Mouse (Mus musculus) limb, embryonic 13.5 days (tissue): ENCODE measurements around the gene Slc6a19. TPM values are rescaled to one million over a fixed set of nuclear protein-coding genes. Genes with fewer than 3 reads are reported as not detected.
"Not testable (repeated sequence)": the region's sequence is repeated elsewhere in the genome, so short reads cannot be mapped to it uniquely, and the experiment has no call there.

Experiments
- ATAC-seq: fragments of 200-750 bp; cut with Nextera tagmentation; 2 replicates; pipeline ENCODE4 v1.8.0; 2017; ENCODE audit warnings: low read depth, moderate number of reproducible peaks, moderate TSS enrichment; ENCODE audit not compliant: low FRiP score
- H3K27ac ChIP-seq: fragments of 300-500 bp; sonication (generic); 2 replicates; pipeline ENCODE4 v1.5.1; 2015; ENCODE audit warnings: inconsistent platforms, mild to moderate bottlenecking, moderate library complexity
- H3K27me3 ChIP-seq: fragments of 300-500 bp; sonication (generic); 2 replicates; pipeline ENCODE4 v1.6.1; 2015; ENCODE audit warnings: mild to moderate bottlenecking, inconsistent platforms
- H3K36me3 ChIP-seq: fragments of 300-500 bp; sonication (generic); 2 replicates; pipeline ENCODE4 v1.6.1; 2015; ENCODE audit warnings: inconsistent platforms, mild to moderate bottlenecking, moderate library complexity
- H3K4me1 ChIP-seq: fragments of 300-500 bp; sonication (generic); 2 replicates; pipeline ENCODE4 v1.6.1; 2015; ENCODE audit warnings: inconsistent platforms
- H3K4me2 ChIP-seq: fragments of 300-500 bp; sonication (generic); replicated peaks from 2 replicates; pipeline ENCODE4 v1.6.1; 2015; ENCODE audit warnings: inconsistent platforms, mild to moderate bottlenecking, moderate library complexity
- H3K4me3 ChIP-seq: fragments of 300-500 bp; sonication (generic); 2 replicates; pipeline ENCODE4 v1.5.1; 2015; ENCODE audit warnings: moderate library complexity, mild to moderate bottlenecking, inconsistent platforms
- H3K9ac ChIP-seq: fragments of 300-500 bp; sonication (generic); 2 replicates; pipeline ENCODE4 v1.6.1; 2015; ENCODE audit warnings: mild to moderate bottlenecking, inconsistent platforms
- H3K9me3 ChIP-seq: fragments of 300-500 bp; sonication (generic); 2 replicates; pipeline ENCODE4 v1.6.1; 2016; ENCODE audit warnings: inconsistent platforms
- WGBS: fragments of 180-500 bp; shearing (Covaris S2); methylation state at CpG from one replicate; pipeline ENCODE4 v1.1.7; 2015; 5-methylcytosine and 5-hydroxymethylcytosine counted together
- polyA plus RNA-seq: library from polyadenylated mRNA; unstranded; fragments of >200 nt; fragmentation: Nextera tagmentation; extraction: Ambion mirVana; gene quantifications from 2 replicates; pipeline ENCODE4 v1.2.1, GENCODE M21; 2015

The Slc6a19 gene
- 0.04 and 0.05 TPM in 2 replicates for polyA plus RNA-seq

DNA sequence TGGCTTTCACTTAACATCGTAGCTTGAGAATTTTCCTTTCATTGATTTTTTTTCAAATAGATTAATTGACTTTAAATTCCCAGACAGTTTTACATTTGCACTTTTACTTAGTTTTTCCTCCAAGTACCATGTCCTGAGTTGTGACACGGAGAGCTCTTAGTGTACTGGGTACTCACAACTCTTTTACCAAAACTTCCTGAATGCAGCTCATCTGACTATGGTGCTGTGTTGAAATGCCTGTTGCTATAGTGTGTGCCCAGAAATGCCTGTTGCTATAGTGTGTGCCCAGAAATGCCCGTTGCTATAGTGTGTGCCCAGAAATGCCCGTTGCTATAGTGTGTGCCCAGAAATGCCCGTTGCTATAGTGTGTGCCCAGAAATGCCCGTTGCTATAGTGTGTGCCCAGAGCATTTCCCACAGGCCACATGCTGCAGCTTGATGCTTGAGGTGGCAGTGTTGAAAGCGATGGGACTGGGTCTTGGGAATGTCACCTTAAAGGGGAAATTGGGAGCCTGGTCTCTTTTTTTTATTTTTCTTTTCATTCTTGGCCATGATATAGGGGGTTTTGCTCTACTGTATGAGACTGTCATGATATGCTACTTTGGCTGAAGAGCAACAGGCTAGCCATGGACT is at the start of gene Slc6a19:
Gene Slc6a19 (minus strand): TSS at position 172 of the 632 bp plus-strand sequence.
- Histone ChIP-seq H3K4me2 (no peak within 1 kb of the TSS), H3K4me1 (no peaks in the 10 kb centered on the region), H3K4me3 (no peak within 1 kb of the TSS), H3K36me3 (no peaks in the 10 kb centered on the region), H3K27ac (no peak within 1 kb of the TSS), H3K9ac (no peak within 1 kb of the TSS), H3K27me3 (no peaks in the 10 kb centered on the region), H3K9me3 (no peaks in the 10 kb centered on the region)
- 87% methylated on average over 7 of the region's 7 CpGs for WGBS
- no peak for ATAC-seq

DNA sequence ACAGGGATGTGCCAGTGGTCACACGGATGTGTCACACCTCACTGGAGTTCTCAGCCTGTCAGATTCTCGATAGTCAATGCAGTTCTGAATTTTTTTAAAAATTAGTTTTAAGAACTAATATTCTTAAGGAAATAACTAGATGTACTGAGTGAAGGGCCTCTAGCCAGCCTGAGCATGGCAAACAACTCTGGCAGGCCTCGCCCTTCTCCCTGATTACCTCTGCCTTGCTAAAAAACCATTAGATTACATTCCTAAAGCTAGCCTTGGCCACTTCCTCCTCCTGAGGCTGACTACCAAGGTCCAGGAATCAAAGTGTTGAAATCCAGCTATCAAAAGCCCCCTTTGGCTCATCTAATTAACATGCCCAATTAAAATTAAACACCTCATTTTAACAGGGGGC is 46.6 kb upstream of the Slc6a19 start:
- no peaks in the 10 kb centered on the region for H3K27me3 ChIP-seq
- 87% methylated on average over 3 of the region's 3 CpGs for WGBS
- H3K4me3 ChIP-seq: no peak overlapping the region
- H3K9me3 ChIP-seq: no peaks in the 10 kb centered on the region
- ATAC-seq: no peak
- peaks cover 20% of the 10 kb centered on the region for H3K4me1 ChIP-seq
- no peak overlapping the region for H3K9ac ChIP-seq
- H3K27ac ChIP-seq: no peak overlapping the region
- no peak overlapping the region for H3K4me2 ChIP-seq
- H3K36me3 ChIP-seq: no peaks in the 10 kb centered on the region

DNA sequence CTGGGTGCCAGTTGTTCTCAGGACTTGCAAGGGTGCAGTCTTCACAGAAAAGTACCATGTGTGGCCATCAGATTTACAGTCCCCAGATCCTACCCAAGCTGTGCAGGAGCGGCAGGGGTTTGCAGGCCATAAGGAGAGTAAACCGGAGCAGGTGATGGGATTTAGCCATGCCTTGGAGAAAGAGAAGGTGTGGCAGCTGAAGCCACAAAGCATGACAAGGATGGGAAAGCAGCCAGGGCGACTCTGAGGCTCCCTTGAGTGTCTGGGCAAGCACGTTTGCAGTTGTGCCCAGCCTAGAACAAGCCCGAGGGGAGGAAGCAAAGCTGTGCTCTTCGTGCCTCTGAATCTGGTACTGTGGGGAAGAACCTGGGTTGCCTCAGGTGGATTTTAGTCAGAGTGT is 45.8 kb upstream of the Slc6a19 start:
- Histone ChIP-seq H3K4me1 (peaks cover 20% of the 10 kb centered on the region), H3K9me3 (no peaks in the 10 kb centered on the region), H3K36me3 (no peaks in the 10 kb centered on the region), H3K4me2 (no peak overlapping the region), H3K27me3 (no peaks in the 10 kb centered on the region), H3K9ac (no peak overlapping the region), H3K4me3 (no peak overlapping the region), H3K27ac (no peak overlapping the region)
- WGBS: 62% methylated on average over 6 of the region's 6 CpGs
- ATAC-seq: no peak

DNA sequence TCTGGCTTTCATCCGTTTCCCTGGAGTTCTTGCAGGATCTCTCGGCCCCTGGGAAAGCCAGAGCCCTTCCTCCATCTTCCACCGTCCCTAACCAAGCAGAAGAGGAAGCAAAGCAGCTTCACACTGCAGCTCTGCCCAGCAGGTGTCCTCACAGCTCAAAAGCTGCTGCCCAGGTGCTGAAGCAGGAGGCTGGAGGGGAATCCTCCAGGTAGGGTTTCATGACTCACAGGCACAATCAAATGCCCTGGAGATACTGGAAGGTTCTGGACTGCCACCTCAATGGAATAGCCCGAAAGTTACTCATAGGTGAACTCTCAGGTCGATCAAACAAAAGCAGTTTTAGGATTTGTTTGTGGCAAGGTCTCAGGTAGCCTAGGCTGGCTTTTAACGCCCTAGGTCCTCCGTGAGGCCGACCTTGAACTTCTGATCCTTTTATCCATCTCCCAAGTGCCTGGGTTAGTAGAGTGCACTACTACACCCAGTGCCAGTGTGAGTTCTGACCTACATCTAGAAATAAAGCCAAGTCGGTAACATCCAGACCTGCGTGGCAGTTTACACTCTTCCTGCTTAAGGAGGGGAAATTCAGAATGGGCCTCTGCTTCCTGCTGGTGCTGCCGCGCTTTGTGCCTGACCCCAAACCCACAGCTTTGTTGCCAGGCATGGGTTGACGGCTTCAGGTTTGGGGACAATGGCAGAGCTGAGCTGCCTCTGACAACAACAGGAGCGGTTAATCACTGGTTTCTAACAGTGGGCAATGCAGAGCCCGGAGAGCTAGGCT is 44.2 kb upstream of the Slc6a19 start:
- no peak overlapping the region for H3K4me2 ChIP-seq
- H3K4me3 ChIP-seq: no peak overlapping the region
- no peak overlapping the region for H3K9ac ChIP-seq
- H3K36me3 ChIP-seq: no peaks in the 10 kb centered on the region
- no peaks in the 10 kb centered on the region for H3K27me3 ChIP-seq
- no peak overlapping the region for H3K27ac ChIP-seq
- peaks cover 20% of the 10 kb centered on the region for H3K4me1 ChIP-seq
- 37% methylated on average over 15 of the region's 15 CpGs for WGBS
- H3K9me3 ChIP-seq: no peaks in the 10 kb centered on the region
- no peak for ATAC-seq

DNA sequence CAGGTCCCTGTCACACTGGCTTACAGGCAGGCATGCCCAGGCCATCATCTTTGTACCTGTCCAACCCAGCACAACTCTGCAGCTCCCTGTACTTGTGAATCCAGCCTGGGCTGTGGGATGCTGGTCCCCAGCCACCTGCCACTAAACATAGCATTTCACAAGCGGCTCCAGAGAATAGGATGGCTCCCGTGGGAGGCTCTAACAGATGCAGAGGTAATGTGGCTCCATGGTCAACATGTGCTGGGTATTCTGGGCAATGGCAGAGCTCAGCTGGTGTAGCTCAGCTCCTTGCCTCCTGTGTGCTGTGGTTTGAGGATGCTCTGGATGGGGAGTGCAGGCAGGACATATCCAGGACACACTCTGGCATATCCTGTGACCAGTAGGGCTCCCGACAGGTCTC is 39.0 kb upstream of the Slc6a19 start:
- Histone ChIP-seq H3K9me3 (no peaks in the 10 kb centered on the region), H3K36me3 (no peaks in the 10 kb centered on the region), H3K4me1 (peaks cover 3% of the 10 kb centered on the region), H3K27ac (no peak overlapping the region), H3K4me3 (no peak overlapping the region), H3K9ac (no peak overlapping the region), H3K27me3 (no peaks in the 10 kb centered on the region), H3K4me2 (no peak overlapping the region)
- 63% methylated on average over 3 of the region's 3 CpGs for WGBS
- ATAC-seq: no peak

DNA sequence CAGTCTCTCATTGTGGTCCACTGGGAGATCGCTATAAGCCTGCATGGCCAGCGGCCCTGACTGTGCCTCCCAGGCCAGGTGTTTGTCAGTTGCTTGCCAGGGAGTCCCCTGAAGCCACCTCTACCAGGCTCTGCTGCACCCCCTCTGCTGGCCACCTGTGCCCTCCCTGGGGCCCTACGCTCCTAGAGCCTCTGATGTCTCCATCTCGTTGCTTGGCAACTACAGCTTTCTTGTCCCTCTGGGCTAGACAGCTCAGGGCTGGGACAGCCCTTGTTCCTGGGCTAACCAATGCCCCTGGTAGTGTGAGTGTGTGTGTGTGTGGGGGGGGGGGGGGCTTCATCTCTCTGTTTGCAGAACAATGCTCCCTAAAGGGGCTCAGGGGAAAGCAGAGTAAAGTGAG is 38.3 kb upstream of the Slc6a19 start:
- no peak overlapping the region for H3K4me3 ChIP-seq
- no peaks in the 10 kb centered on the region for H3K36me3 ChIP-seq
- ATAC-seq: no peak
- WGBS: 59% methylated on average over 4 of the region's 4 CpGs
- no peak overlapping the region for H3K27ac ChIP-seq
- H3K9me3 ChIP-seq: no peaks in the 10 kb centered on the region
- H3K9ac ChIP-seq: no peak overlapping the region
- H3K4me1 ChIP-seq: peaks cover 3% of the 10 kb centered on the region; the same call in 1 of the 2 replicates
- no peaks in the 10 kb centered on the region for H3K27me3 ChIP-seq
- no peak overlapping the region for H3K4me2 ChIP-seq

DNA sequence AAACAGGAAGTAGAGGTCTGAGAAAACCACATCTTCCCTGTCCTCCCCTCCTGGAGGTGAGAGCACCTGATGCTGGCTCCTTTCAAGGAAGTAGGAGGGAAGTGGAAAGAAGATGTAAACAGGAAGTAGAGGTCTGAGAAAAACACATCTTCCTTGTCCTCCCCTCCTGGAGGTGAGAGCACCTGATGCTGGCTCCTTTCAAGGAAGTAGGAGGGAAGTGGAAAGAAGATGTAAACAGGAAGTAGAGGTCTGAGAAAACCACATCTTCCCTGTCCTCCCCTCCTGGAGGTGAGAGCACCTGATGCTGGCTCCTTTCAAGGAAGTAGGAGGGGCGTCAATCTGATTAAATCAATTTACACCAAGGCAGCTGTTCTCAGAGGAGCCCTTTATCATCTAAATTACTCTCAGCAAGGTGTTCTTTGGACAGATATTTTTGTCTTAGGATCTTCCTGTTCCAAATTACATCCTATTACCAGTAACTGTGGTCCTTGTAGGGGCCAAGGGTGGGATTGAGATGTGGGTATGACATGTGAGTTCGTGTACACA is 35.8 kb upstream of the Slc6a19 start:
- H3K9ac ChIP-seq, H3K27ac ChIP-seq, H3K9me3 ChIP-seq, H3K4me1 ChIP-seq, H3K4me2 ChIP-seq, H3K4me3 ChIP-seq, H3K27me3 ChIP-seq, H3K36me3 ChIP-seq, ATAC-seq: not testable (repeated sequence)
- WGBS: 47% methylated on average over 2 of the region's 2 CpGs

DNA sequence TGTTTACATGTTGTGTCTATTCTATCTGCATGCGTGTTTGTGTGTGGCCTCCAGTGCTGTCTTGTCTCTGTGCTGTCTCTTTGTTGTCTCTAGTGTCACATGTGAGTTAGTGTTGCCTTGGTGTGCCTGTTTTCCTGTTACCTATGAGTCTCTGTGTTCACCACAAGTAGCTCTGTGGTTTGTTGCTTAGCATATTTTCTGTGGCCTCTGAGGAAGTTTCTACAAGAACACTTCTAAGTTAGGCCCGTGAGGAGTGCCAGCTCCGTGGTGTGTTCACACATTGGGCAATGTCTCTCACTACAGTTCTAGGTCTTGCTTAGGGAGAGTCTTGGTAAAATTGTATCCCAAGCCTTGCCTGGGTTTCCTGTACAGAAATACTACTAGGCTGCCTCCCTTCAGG is 32.3 kb upstream of the Slc6a19 start:
- no peak overlapping the region for H3K9ac ChIP-seq
- no peak for ATAC-seq
- WGBS: 78% methylated on average over 3 of the region's 3 CpGs
- H3K4me3 ChIP-seq: no peak overlapping the region
- H3K4me2 ChIP-seq: no peak overlapping the region
- no peaks in the 10 kb centered on the region for H3K9me3 ChIP-seq
- H3K27me3 ChIP-seq: peaks cover 17% of the 10 kb centered on the region
- no peaks in the 10 kb centered on the region for H3K36me3 ChIP-seq
- H3K27ac ChIP-seq: no peak overlapping the region
- peaks cover 18% of the 10 kb centered on the region for H3K4me1 ChIP-seq

DNA sequence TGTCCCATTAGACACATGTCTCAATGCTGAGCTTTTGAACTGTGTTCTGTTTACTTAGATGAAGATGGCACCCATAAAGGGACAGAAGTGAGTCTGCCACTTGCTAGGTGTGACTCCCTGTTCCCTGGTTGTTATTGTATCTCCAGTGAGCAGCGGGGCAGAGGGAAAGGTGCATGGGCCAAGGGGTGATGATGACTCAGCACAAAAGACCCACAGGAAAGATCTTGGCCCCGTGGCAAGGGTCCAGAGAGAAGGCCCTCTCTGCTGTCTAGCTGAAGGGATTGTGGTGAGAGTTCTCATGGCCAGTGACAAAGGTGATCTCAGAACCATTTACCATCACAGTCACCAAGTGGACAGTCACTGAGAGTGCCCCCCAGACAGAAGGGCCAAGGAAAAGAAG is 31.3 kb upstream of the Slc6a19 start:
- Histone ChIP-seq H3K36me3 (no peaks in the 10 kb centered on the region), H3K4me2 (no peak overlapping the region), H3K27ac (no peak overlapping the region), H3K4me3 (no peak overlapping the region), H3K4me1 (peaks cover 18% of the 10 kb centered on the region), H3K9ac (no peak overlapping the region), H3K9me3 (no peaks in the 10 kb centered on the region), H3K27me3 (peaks cover 17% of the 10 kb centered on the region)
- 82% methylated on average over 2 of the region's 2 CpGs for WGBS
- ATAC-seq: no peak

DNA sequence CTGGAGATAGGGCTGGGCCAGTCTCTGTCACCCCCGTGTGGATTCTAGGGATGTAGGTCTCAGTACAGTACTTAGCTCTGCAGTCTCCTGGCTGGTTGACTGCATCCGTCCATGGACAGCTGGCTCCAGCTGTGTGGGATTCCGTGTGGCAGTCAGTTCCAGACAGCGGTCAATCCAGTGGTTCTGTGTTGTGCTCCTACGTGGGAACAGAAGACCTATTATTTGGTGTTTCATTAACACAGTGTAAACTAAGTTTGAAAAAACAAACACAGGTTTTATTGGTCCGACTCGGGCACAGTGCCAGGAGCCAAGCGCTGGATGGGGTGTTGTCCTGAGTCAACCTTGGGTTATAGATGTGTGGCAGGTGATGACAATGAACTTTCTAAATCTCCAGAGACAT is 30.6 kb upstream of the Slc6a19 start:
- peaks cover 17% of the 10 kb centered on the region for H3K27me3 ChIP-seq
- no peak overlapping the region for H3K4me3 ChIP-seq
- no peak overlapping the region for H3K27ac ChIP-seq
- H3K4me1 ChIP-seq: peaks cover 18% of the 10 kb centered on the region
- ATAC-seq: peak; percentile 22; the same call in 1 of the 2 replicates
- no peak overlapping the region for H3K4me2 ChIP-seq
- no peaks in the 10 kb centered on the region for H3K36me3 ChIP-seq
- H3K9me3 ChIP-seq: no peaks in the 10 kb centered on the region
- H3K9ac ChIP-seq: no peak overlapping the region
- WGBS: 52% methylated on average over 8 of the region's 8 CpGs

DNA sequence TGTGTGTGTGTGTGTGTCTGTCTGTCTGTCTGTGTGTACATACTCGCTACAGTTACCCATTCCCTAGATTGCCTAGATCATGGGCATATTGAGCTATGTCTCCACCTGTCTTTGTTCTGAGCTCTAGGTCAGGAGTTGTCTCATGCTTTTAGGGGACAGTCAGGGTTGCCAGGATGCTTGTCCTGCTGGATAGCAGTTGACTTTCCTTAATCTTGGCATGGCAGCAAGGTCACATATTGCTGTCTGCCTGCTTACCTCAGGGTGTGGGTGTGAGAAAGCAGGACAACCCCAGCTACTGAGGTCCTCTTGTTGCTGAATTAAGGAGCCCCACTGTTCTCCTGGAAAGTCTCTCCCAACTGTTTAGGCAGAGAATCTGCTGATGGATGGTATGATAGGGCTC is 29.7 kb upstream of the Slc6a19 start:
- no peak overlapping the region for H3K9ac ChIP-seq
- no peak overlapping the region for H3K4me3 ChIP-seq
- no peak for ATAC-seq
- 71% methylated on average over 1 of the region's 1 CpGs for WGBS
- H3K27me3 ChIP-seq: peaks cover 17% of the 10 kb centered on the region
- H3K27ac ChIP-seq: no peak overlapping the region
- no peak overlapping the region for H3K4me2 ChIP-seq
- H3K36me3 ChIP-seq: no peaks in the 10 kb centered on the region
- no peaks in the 10 kb centered on the region for H3K9me3 ChIP-seq
- peaks cover 18% of the 10 kb centered on the region for H3K4me1 ChIP-seq
